Mouse (Mus musculus) MEL (cell line): Measurements from ENCODE around the gene Sept12. TPM values are rescaled to one million over a fixed set of nuclear protein-coding genes. Genes with fewer than 3 reads are reported as not detected.

ENCODE experiments used
- DNase-seq: peaks from one replicate; pipeline ENCODE4 v3.0.0; 2011; ENCODE audit warnings: low read depth, low spot score
- H3K27ac ChIP-seq: 2 replicates; pipeline ENCODE4 v1.5.1; 2012; ENCODE audit warnings: low read depth, mild to moderate bottlenecking, control low read depth, low read length, moderate library complexity; ENCODE audit not compliant: control insufficient read depth
- H3K27me3 ChIP-seq, 2 experiments: fragments of 150-350 bp in 1 of 2; sonication (generic) in 1 of 2; 2 replicates each; pipeline ENCODE4 v1.6.1; 2012; ENCODE audit warnings: low read length in 2 of 2, mild to moderate bottlenecking in 2 of 2, improper control_type of control experiment in 1 of 2, moderate library complexity in 1 of 2; ENCODE audit not compliant: insufficient read depth in 2 of 2, control insufficient read depth in 1 of 2
- H3K36me3 ChIP-seq, 2 experiments: 2 replicates each; pipeline ENCODE4 v1.6.1; 2012 to 2014; ENCODE audit warnings: low read length in 2 of 2, improper control_type of control experiment in 1 of 2, inconsistent platforms in 1 of 2, mild to moderate bottlenecking in 1 of 2; ENCODE audit not compliant: insufficient read depth in 2 of 2, control insufficient read depth in 1 of 2
- H3K4me1 ChIP-seq, 2 experiments: fragments of 150-350 bp in 1 of 2; sonication (generic) in 1 of 2; 2 replicates each; pipeline ENCODE4 v1.6.1; 2012; ENCODE audit warnings: low read length in 2 of 2, improper control_type of control experiment in 1 of 2, mild to moderate bottlenecking in 1 of 2; ENCODE audit not compliant: insufficient read depth in 2 of 2, control insufficient read depth in 1 of 2
- H3K4me3 ChIP-seq, 2 experiments: fragments of 150-350 bp in 1 of 2; sonication (generic) in 1 of 2; 2 replicates each; pipeline ENCODE4 v1.5.1; 2012; ENCODE audit warnings: low read depth in 2 of 2, low read length in 2 of 2, mild to moderate bottlenecking in 2 of 2, moderate library complexity in 2 of 2, control low read depth in 1 of 2, improper control_type of control experiment in 1 of 2; ENCODE audit not compliant: control insufficient read depth in 1 of 2, insufficient read depth in 1 of 2
- H3K79me2 ChIP-seq: 2 replicates; pipeline ENCODE4 v1.6.1; 2012; ENCODE audit warnings: mild to moderate bottlenecking, low read length, moderate library complexity; ENCODE audit not compliant: control insufficient read depth, poor library complexity, insufficient read depth
- H3K9ac ChIP-seq: 2 replicates; pipeline ENCODE4 v1.6.1; 2012; ENCODE audit warnings: low read depth, mild to moderate bottlenecking, control low read depth, low read length, moderate library complexity; ENCODE audit not compliant: control insufficient read depth, poor library complexity, severe bottlenecking
- H3K9me3 ChIP-seq: fragments of 150-350 bp; sonication (generic); replicated peaks from 2 replicates; pipeline ENCODE4 v1.6.1; 2012; ENCODE audit warnings: mild to moderate bottlenecking, low read length, improper control_type of control experiment, moderate library complexity; ENCODE audit not compliant: insufficient read depth
- CHD1 ChIP-seq: IDR thresholded peaks from 2 replicates; pipeline ENCODE4 v1.6.1; 2012; ENCODE audit warnings: low read depth, mild to moderate bottlenecking, inconsistent platforms, low read length, improper control_type of control experiment
- CHD2 ChIP-seq: IDR thresholded peaks from 2 replicates; pipeline ENCODE4 v1.6.1; 2011; ENCODE audit warnings: low read length, improper control_type of control experiment
- CTCF ChIP-seq, 3 experiments: IDR thresholded peaks in 2 of 3; conservative IDR thresholded peaks in 1 of 3; 2 replicates each; pipeline ENCODE4 v1.5.1; 2011 to 2012; ENCODE audit warnings: low read length in 3 of 3, low read depth in 2 of 3, mild to moderate bottlenecking in 2 of 3, improper control_type of control experiment in 1 of 3, inconsistent platforms in 1 of 3, mixed read lengths in 1 of 3, moderate library complexity in 1 of 3; ENCODE audit not compliant: control insufficient read depth in 1 of 3, insufficient read depth in 1 of 3, poor library complexity in 1 of 3, severe bottlenecking in 1 of 3
- ELF1 ChIP-seq: IDR thresholded peaks from 2 replicates; pipeline ENCODE4 v1.6.1; 2014; ENCODE audit warnings: low read depth, mild to moderate bottlenecking, inconsistent platforms, low read length, improper control_type of control experiment, moderate library complexity
- EP300 ChIP-seq, 2 experiments: IDR thresholded peaks; 2 replicates each; pipeline ENCODE4 v1.6.1; 2011; ENCODE audit warnings: improper control_type of control experiment in 2 of 2, low read length in 2 of 2, low read depth in 1 of 2, mild to moderate bottlenecking in 1 of 2
- GABPA ChIP-seq: IDR thresholded peaks from 2 replicates; pipeline ENCODE4 v1.6.1; 2012; ENCODE audit warnings: low read depth, mild to moderate bottlenecking, inconsistent platforms, low read length, improper control_type of control experiment, moderate library complexity
- GATA1 ChIP-seq: IDR thresholded peaks from 2 replicates; pipeline ENCODE4 v1.6.1; 2011; ENCODE audit warnings: low read depth, low read length, improper control_type of control experiment
- HCFC1 ChIP-seq: IDR thresholded peaks from 2 replicates; pipeline ENCODE4 v1.6.1; 2012; ENCODE audit warnings: low read depth, mild to moderate bottlenecking, inconsistent platforms, low read length, improper control_type of control experiment, moderate library complexity
- JUND ChIP-seq: IDR thresholded peaks from 2 replicates; pipeline ENCODE4 v1.6.1; 2011; ENCODE audit warnings: low read depth, mild to moderate bottlenecking, improper control_type of control experiment, low read length
- MAX ChIP-seq: IDR thresholded peaks from 2 replicates; pipeline ENCODE4 v1.6.1; 2011; ENCODE audit warnings: low read length, improper control_type of control experiment
- MEF2A ChIP-seq: IDR thresholded peaks from 2 replicates; pipeline ENCODE4 v1.6.1; 2014; ENCODE audit warnings: low read depth, mild to moderate bottlenecking, inconsistent platforms, low read length, improper control_type of control experiment; ENCODE audit not compliant: poor library complexity, insufficient replicate concordance, severe bottlenecking; ENCODE audit errors: extremely low read depth
- MYB ChIP-seq: IDR thresholded peaks from 2 replicates; pipeline ENCODE4 v1.6.1; 2011; ENCODE audit warnings: mild to moderate bottlenecking, low read depth, low read length, improper control_type of control experiment
- NELFE ChIP-seq: IDR thresholded peaks from 2 replicates; pipeline ENCODE4 v1.6.1; 2011; ENCODE audit warnings: low read depth, low read length, improper control_type of control experiment
- RCOR1 ChIP-seq: IDR thresholded peaks from 2 replicates; pipeline ENCODE4 v1.6.1; 2012; ENCODE audit warnings: low read depth, mild to moderate bottlenecking, inconsistent platforms, low read length, improper control_type of control experiment
- SIN3A ChIP-seq: IDR thresholded peaks from 2 replicates; pipeline ENCODE4 v1.6.1; 2012; ENCODE audit warnings: low read length, improper control_type of control experiment, inconsistent platforms
- ZMIZ1 ChIP-seq: IDR thresholded peaks from 2 replicates; pipeline ENCODE4 v1.6.1; 2012; ENCODE audit warnings: low read depth, mild to moderate bottlenecking, inconsistent platforms, low read length, improper control_type of control experiment, moderate library complexity
- polyA plus RNA-seq, 2 experiments: library from polyadenylated mRNA; stranded (reverse) in 1 of 2; unstranded in 1 of 2; fragments of >175 nt in 1 of 2; fragments of >200 nt in 1 of 2; gene quantifications; 2 replicates each; pipeline versions ENCODE4 v1.2.1 to v1.2.4; 2012; ENCODE audit warnings: low replicate concordance in 2 of 2, low read depth in 1 of 2; ENCODE audit not compliant: insufficient read length in 2 of 2, insufficient read depth in 1 of 2, missing spikeins in 1 of 2
- total RNA-seq: library from RNA; depleted of rRNA; stranded (reverse); fragments of 300-350 nt; gene quantifications from 2 replicates; pipeline ENCODE4 v1.2.3, GENCODE M21; 2012

Gene Sept12
- total and polyA plus RNA-seq, 3 experiments = 0.07 TPM; not detected in 2

DNA sequence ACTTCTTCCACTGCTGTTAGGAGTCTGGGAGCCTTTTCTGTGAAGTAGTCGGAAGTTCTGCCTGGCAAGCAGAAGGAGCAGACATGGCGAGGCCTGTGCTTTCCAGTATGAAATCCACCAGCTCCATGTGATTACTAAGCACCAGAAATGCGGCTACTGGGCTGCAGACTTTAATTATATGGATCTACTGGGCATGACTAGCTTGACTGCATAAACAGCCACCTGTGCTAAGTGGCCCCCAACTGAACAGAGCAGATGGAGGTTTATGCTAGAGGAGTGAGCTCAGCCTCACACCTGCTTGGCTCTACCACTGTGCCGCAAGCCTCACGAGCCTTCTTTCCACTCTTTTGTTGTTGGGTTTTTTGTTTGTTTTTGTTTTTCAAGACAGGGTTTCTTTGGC is 23.1 kb downstream of the Sept12 start:
- Histone ChIP-seq H3K27me3 (no peaks in the 10 kb centered on the region), H3K9ac (no peak overlapping the region)
- TF ChIP-seq JUND (no peak), GABPA (no peak), CTCF (IDR thresholded peaks at IDR 0.05 in 2 of 3, conservative IDR thresholded peaks at IDR 0.05 in 1 of 3; ENCODE audit: control insufficient read depth in 1 of 3, insufficient read depth in 1 of 3, low read depth in 2 of 3, low read length in 3 of 3, poor library complexity in 1 of 3, severe bottlenecking in 1 of 3) (no peak), SIN3A (no peak), MYB (no peak), MEF2A (no peak), ZMIZ1 (no peak), CHD2 (no peak), RCOR1 (no peak), GATA1 (no peak), ELF1 (no peak), EP300 (IDR thresholded peaks at IDR 0.05; ENCODE audit: low read depth in 1 of 2, low read length in 2 of 2) (no peak), MAX (no peak)
- TF ChIP-seq, all 39 proteins: peak for 0
- no peak overlapping the region for H3K4me3 ChIP-seq
- no peaks in the 10 kb centered on the region for H3K79me2 ChIP-seq
- DNase-seq = no peak
- no peaks in the 10 kb centered on the region for H3K4me1 ChIP-seq
- no peaks in the 10 kb centered on the region for H3K36me3 ChIP-seq
- no peak overlapping the region for H3K27ac ChIP-seq
- H3K9me3 ChIP-seq = no peaks in the 10 kb centered on the region

DNA sequence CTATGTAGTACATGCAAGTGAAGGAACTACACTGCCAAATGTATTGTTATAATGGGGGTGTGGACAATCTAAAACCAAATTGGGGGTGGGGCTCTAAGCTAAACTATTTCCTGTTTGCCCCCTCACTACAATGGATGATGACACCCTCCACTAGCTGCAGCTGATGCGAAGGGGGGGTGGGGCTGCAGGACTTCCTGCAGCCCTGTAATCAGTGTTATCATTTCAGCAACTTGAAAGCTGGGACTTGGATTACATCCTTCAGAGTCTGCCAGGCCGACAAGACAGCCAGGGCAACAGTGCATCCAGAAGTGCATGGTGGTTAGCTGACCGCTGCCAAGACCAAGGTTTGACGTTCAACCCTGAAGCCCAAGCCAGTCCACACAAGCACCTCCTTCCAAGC is 26.0 kb downstream of the Sept12 start:
- no peak for DNase-seq
- no peaks in the 10 kb centered on the region for H3K4me1 ChIP-seq
- H3K27me3 ChIP-seq = no peaks in the 10 kb centered on the region
- no peaks in the 10 kb centered on the region for H3K9me3 ChIP-seq
- H3K36me3 ChIP-seq = no peaks in the 10 kb centered on the region
- H3K9ac ChIP-seq = no peak overlapping the region
- H3K27ac ChIP-seq = no peak overlapping the region
- H3K4me3 ChIP-seq = no peak overlapping the region
- no peaks in the 10 kb centered on the region for H3K79me2 ChIP-seq
- TF ChIP-seq NELFE = no peak
- TF ChIP-seq CTCF (IDR thresholded peaks at IDR 0.05 in 2 of 3, conservative IDR thresholded peaks at IDR 0.05 in 1 of 3; ENCODE audit: control insufficient read depth in 1 of 3, insufficient read depth in 1 of 3, low read depth in 2 of 3, low read length in 3 of 3, poor library complexity in 1 of 3, severe bottlenecking in 1 of 3) = no peak
- TF ChIP-seq MYB = no peak
- no peak for TF ChIP-seq CHD1
- TF ChIP-seq RCOR1 = no peak
- no peak for TF ChIP-seq HCFC1
